Mouse (Mus musculus) intestine, embryonic 16.5 days (tissue): ENCODE measurements around the gene Zzef1. TPM values are rescaled to one million over a fixed set of nuclear protein-coding genes. Genes with fewer than 3 reads are reported as not detected.
"Not testable (repeated sequence)": the region's sequence is repeated elsewhere in the genome, so short reads cannot be mapped to it uniquely, and the experiment has no call there.

ENCODE experiments used
- ATAC-seq: fragments of 200-750 bp; cut with Nextera tagmentation; 2 replicates; pipeline ENCODE4 v1.8.0; 2017; ENCODE audit warnings: moderate TSS enrichment, moderate library complexity
- H3K27ac ChIP-seq: fragments of 300-500 bp; sonication (generic); 2 replicates; pipeline ENCODE4 v1.5.1; 2014; ENCODE audit warnings: mild to moderate bottlenecking, low read length
- H3K27me3 ChIP-seq: fragments of 300-500 bp; sonication (generic); replicated peaks from 2 replicates; pipeline ENCODE4 v1.6.1; 2014; ENCODE audit warnings: low read length, control low read depth, mixed read lengths; ENCODE audit not compliant: control insufficient read depth, insufficient read depth
- H3K36me3 ChIP-seq: fragments of 300-500 bp; sonication (generic); 2 replicates; pipeline ENCODE4 v1.6.1; 2014; ENCODE audit warnings: low read length, control low read depth; ENCODE audit not compliant: control insufficient read depth, insufficient read depth
- H3K4me1 ChIP-seq: fragments of 300-500 bp; sonication (generic); 2 replicates; pipeline ENCODE4 v1.6.1; 2014; ENCODE audit warnings: low read length, control low read depth, mixed read lengths; ENCODE audit not compliant: control insufficient read depth, insufficient read depth
- H3K4me2 ChIP-seq: fragments of 300-500 bp; sonication (generic); 2 replicates; pipeline ENCODE4 v1.6.1; 2014; ENCODE audit warnings: low read depth, low read length, control low read depth
- H3K4me3 ChIP-seq: fragments of 300-500 bp; sonication (generic); 2 replicates; pipeline ENCODE4 v1.5.1; 2014; ENCODE audit warnings: mild to moderate bottlenecking, low read length
- H3K9ac ChIP-seq: fragments of 300-500 bp; sonication (generic); 2 replicates; pipeline ENCODE4 v1.6.1; 2014; ENCODE audit warnings: low read depth, low read length
- H3K9me3 ChIP-seq: fragments of 300-500 bp; sonication (generic); 2 replicates; pipeline ENCODE4 v1.6.1; 2016; ENCODE audit warnings: low read length, control low read depth; ENCODE audit not compliant: control insufficient read depth
- WGBS: fragments of 180-500 bp; shearing (Covaris S2); extraction: QIAGEN DNeasy Blood & Tissue Kit; methylation state at CpG from one replicate; pipeline ENCODE4 v1.1.7; 2014; 5-methylcytosine and 5-hydroxymethylcytosine counted together
- polyA plus RNA-seq: library from polyadenylated mRNA; unstranded; fragments of >200 nt; fragmentation: Nextera tagmentation; extraction: Ambion mirVana; gene quantifications from 2 replicates; pipeline ENCODE4 v1.2.1, GENCODE M21; 2015

Gene Zzef1
- polyA plus RNA-seq, 1 experiment from 2014 or later: 11.3 TPM

DNA sequence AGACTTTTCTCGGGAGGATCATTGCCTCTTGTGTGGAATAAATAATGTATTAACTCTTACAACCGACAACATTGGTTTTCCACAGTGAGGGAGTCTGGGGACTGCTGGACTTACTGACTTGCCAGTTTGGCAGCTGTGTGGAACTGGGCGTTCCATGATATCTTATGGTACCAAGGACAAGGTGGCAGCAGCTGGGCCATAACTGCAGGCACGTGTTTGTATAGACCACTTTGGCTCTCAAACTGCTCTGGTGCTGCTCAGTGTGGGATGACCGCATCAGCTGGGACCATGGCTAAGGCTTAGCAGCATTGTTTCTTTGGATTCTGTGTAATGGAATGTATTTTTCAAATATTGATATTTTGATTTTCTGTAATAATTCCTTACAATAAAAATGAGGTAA lies 25.2 kb upstream of the Zzef1 start:
- no peak overlapping the region for H3K4me3 ChIP-seq
- H3K27me3 ChIP-seq: no peaks in the 10 kb centered on the region
- H3K4me1 ChIP-seq: 0 out of 2 replicates have a peak, but pooled peaks cover 5% of the 10 kb centered on the region
- no peaks in the 10 kb centered on the region for H3K9me3 ChIP-seq
- WGBS: 79% methylated on average over 5 of the region's 5 CpGs
- no peak for ATAC-seq
- H3K4me2 ChIP-seq: no peak overlapping the region
- H3K27ac ChIP-seq: no peak overlapping the region
- H3K36me3 ChIP-seq: peaks cover 8% of the 10 kb centered on the region; the same call in 1 of the 2 replicates
- H3K9ac ChIP-seq: no peak overlapping the region

DNA sequence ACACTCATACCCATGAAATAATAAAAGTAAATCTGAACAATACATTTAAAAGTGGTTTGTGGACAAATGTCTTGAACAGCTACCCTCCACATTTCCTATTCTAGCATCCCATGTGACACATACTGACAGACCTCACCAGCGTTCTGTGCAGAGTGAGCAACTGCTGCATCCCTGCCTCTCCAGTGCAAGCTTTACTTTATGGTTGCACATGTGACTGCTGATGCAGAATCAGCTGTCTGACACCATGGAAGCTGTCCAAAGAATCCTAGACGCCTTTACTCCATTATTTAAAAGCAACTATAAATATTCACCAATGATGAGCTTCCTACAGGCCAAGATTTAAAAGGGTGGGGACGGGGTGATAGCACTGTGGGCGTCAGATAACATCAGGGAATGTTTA lies 24.6 kb upstream of the Zzef1 start:
- H3K4me3 ChIP-seq: no peak overlapping the region
- H3K4me1 ChIP-seq: 0 out of 2 replicates have a peak, but pooled peaks cover 5% of the 10 kb centered on the region
- no peak overlapping the region for H3K9ac ChIP-seq
- H3K9me3 ChIP-seq: no peaks in the 10 kb centered on the region
- H3K27me3 ChIP-seq: no peaks in the 10 kb centered on the region
- peaks cover 8% of the 10 kb centered on the region; the same call in 1 of the 2 replicates for H3K36me3 ChIP-seq
- H3K4me2 ChIP-seq: no peak overlapping the region
- H3K27ac ChIP-seq: no peak overlapping the region
- ATAC-seq: peak; percentile 18; the same call in 1 of the 2 replicates
- WGBS: 60% methylated on average over 4 of the region's 4 CpGs

DNA sequence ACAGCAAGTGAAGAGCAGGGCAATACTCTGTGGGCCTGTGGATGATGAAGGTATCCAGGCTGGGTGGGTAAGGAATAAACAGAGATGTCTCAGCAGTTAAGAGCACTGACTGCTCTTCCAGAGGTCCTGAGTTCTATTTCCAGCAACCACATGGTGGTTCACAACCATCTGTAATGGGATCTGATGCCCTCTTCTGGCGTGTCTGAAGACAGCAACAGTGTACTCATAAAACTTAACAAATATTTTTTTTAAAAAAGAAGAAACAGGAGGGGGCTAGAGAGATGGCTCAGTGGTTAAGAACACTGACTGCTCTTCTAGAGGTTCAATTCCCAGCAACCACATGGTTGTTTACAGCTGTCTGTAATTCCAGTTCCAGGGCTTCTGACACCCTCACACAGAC lies 23.4 kb upstream of the Zzef1 start:
- H3K9me3 ChIP-seq, H3K9ac ChIP-seq, H3K27me3 ChIP-seq, ATAC-seq, H3K4me2 ChIP-seq, H3K4me3 ChIP-seq, H3K36me3 ChIP-seq, H3K4me1 ChIP-seq, H3K27ac ChIP-seq: not testable (repeated sequence)
- WGBS: 36% methylated on average over 1 of the region's 1 CpGs

DNA sequence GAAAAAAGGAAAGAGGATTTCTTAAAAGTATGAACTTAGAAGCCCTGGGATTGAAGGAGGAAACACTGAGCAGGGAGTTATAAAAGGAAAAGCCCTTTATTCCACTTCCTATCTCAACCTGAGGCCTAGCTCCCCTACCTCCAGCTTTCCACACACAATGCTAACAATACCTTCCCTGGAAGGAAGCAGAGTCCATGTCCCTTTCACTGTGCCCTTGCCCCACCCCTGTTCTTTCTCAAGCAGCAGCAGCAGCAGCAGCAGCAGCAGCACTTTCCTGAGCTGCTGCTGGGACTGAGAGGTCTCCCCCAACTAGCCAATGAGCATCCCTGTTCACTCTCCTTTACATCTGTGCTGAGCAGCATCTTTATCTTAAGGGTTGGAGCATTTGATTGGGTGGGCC lies 17.1 kb upstream of the Zzef1 start:
- Histone ChIP-seq H3K4me2 (no peak overlapping the region), H3K4me1 (no peaks in the 10 kb centered on the region), H3K36me3 (no peaks in the 10 kb centered on the region), H3K9me3 (no peaks in the 10 kb centered on the region), H3K4me3 (no peak overlapping the region), H3K9ac (no peak overlapping the region), H3K27me3 (no peaks in the 10 kb centered on the region), H3K27ac (no peak overlapping the region)
- ATAC-seq: peak; percentile 88

DNA sequence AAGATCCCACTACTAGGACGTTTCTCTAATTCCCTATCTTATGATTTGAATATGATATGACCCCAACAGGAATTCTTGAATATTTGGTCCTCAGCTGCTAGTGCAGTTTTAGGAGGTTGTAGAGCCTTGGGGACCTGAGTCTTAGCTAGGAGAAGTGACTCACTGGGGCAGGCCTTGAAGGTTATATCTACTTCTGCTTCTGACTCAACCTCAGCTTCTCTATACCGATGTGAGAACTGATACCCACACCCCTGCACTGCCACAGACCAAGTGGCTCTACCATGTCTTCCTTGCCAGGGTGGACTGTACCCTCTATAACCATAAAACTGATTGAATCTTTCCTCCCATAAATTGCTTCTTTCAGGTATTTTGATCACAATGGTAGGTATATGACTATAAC lies 13.9 kb upstream of the Zzef1 start:
- 67% methylated on average over 2 of the region's 2 CpGs for WGBS
- Histone ChIP-seq H3K27me3 (no peaks in the 10 kb centered on the region), H3K9me3 (no peaks in the 10 kb centered on the region), H3K27ac (no peak overlapping the region), H3K36me3 (no peaks in the 10 kb centered on the region), H3K4me3 (no peak overlapping the region), H3K4me1 (no peaks in the 10 kb centered on the region), H3K4me2 (no peak overlapping the region), H3K9ac (no peak overlapping the region)
- no peak for ATAC-seq

DNA sequence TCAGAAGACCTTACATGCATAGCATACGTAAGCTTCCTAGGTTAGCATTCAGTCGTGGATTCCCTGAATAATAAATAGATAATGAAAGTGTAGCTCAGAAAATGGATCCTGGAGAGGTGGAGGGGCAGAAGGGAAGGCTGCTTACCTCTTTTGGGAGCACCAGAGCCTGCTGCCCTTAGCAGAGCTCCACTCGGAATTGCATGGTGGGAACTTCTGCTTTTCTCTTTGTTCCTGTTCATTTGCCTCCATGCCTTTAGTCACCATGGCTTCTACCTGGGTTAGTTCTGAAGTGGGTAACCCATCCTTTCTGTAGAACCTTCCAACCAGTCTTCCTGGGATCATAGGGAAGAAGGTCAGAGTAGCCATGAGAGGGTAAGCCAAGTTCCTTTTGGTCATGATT lies 13.5 kb upstream of the Zzef1 start:
- no peak overlapping the region for H3K9ac ChIP-seq
- no peaks in the 10 kb centered on the region for H3K27me3 ChIP-seq
- H3K36me3 ChIP-seq: no peaks in the 10 kb centered on the region
- 84% methylated on average over 3 of the region's 3 CpGs for WGBS
- H3K27ac ChIP-seq: no peak overlapping the region
- H3K9me3 ChIP-seq: no peaks in the 10 kb centered on the region
- no peak overlapping the region for H3K4me2 ChIP-seq
- H3K4me3 ChIP-seq: no peak overlapping the region
- no peaks in the 10 kb centered on the region for H3K4me1 ChIP-seq
- no peak for ATAC-seq

DNA sequence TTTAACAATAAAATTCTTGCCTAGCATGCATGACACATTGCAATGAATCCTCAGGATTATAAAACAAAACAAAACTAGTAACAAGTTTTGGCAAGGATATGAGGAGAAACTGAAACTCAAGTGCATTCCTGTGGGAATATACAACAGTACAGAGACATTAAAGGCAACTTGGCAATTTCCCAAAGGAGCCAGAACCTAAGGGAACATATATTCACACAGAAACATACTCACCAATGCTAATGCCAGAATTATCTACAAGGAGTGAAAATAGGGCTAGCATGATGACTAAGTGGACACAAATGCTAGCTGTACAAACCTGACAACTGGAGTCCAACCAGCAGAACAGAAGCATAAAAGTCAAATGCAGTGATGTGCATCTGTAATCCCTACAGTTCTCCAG lies 4.0 kb upstream of the Zzef1 start:
- H3K27me3 ChIP-seq: no peaks in the 10 kb centered on the region
- H3K4me3 ChIP-seq: no peak overlapping the region
- H3K4me2 ChIP-seq: no peak overlapping the region
- no peaks in the 10 kb centered on the region for H3K36me3 ChIP-seq
- no peaks in the 10 kb centered on the region for H3K4me1 ChIP-seq
- no peak overlapping the region for H3K27ac ChIP-seq
- no peaks in the 10 kb centered on the region for H3K9me3 ChIP-seq
- no peak overlapping the region for H3K9ac ChIP-seq
- ATAC-seq: no peak

DNA sequence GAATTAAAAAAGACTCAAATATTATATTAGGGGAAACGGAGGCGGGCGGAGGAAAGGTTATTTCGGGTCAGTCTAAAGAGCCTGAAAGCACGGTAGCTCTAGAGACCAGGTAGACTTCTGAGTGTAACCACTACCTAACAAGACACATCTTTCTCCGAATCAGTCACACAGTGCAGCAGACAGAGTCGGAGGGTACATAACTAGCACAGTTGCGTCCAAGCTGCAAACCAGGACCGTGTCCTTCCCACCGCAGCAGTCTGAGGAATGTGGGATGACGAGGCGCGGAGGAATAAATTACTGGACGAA lies 924 bp upstream of the Zzef1 start:
- Histone ChIP-seq H3K4me2 (peak overlapping the region; percentile 84), H3K4me3 (peak overlapping the region; percentile 99), H3K9ac (peak overlapping the region; percentile 95), H3K9me3 (no peaks in the 10 kb centered on the region), H3K36me3 (no peaks in the 10 kb centered on the region), H3K27ac (peak overlapping the region; percentile 81), H3K27me3 (no peaks in the 10 kb centered on the region), H3K4me1 (peaks cover 5% of the 10 kb centered on the region)
- peak; percentile 26; the same call in 1 of the 2 replicates for ATAC-seq
- 15% methylated on average over 14 of the region's 14 CpGs for WGBS

DNA sequence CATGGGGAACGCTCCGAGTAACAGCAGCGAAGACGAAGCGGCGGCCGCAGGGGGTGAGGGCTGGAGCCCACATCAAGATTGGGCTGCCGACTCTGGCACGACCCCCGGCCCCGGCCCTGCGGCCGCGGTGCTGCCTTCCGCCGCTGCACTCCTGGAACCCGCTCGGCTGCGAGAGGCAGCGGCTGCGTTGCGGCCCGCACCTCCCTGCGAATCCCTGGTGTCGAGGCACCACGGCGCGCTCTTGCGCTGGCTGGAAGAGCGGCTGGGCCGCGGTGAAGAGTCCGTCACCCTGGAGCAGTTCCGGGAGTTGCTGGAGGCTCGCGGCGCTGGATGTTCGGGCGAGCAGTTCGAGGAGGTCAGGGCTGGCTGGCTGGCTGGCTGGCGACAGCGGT lies 266 bp downstream of the Zzef1 start:
- H3K27me3 ChIP-seq: no peaks in the 10 kb centered on the region
- H3K9me3 ChIP-seq: no peaks in the 10 kb centered on the region
- peak overlapping the region; percentile 95 for H3K9ac ChIP-seq
- H3K4me2 ChIP-seq: peak overlapping the region; percentile 78
- H3K36me3 ChIP-seq: no peaks in the 10 kb centered on the region
- peak; percentile 61 for ATAC-seq
- WGBS: 0% methylated on average over 42 of the region's 42 CpGs
- peak overlapping the region; percentile 99 for H3K4me3 ChIP-seq
- H3K27ac ChIP-seq: peak overlapping the region; percentile 79
- peaks cover 7% of the 10 kb centered on the region for H3K4me1 ChIP-seq

DNA sequence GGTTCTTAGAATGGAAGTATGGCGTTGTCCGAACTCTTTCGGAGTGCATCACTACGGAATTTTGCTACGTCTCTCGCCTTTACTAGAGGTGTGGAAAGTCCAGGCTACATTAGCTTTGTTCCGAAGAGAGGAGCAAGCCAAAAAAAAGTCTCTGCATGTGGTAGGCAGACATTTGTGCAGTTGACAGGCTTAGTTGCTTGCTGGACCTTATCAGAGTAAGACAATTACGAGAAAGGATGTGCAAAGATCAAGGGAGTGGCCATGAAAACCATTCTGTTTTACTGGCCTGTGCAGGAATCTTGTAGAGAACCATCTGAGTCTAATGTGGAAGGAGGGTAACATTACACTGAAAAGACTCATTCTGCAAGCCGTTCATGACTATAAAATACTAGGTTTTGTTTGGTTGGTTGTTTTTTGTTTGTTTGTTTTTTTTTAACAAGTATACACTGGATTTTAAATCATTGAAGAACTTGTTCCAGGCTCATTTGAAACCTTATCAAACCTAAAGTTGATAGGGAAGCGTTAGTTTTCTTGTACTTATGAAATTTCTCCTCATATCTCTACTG lies 830 bp downstream of the Zzef1 start:
- no peaks in the 10 kb centered on the region for H3K36me3 ChIP-seq
- H3K9ac ChIP-seq: peak overlapping the region; percentile 95
- no peak for ATAC-seq
- H3K4me3 ChIP-seq: peak overlapping the region; percentile 99
- WGBS: 10% methylated on average over 10 of the region's 10 CpGs
- peak overlapping the region; percentile 78 for H3K4me2 ChIP-seq
- H3K9me3 ChIP-seq: no peaks in the 10 kb centered on the region
- peaks cover 7% of the 10 kb centered on the region for H3K4me1 ChIP-seq
- peak overlapping the region; percentile 79 for H3K27ac ChIP-seq
- H3K27me3 ChIP-seq: no peaks in the 10 kb centered on the region
